Mouse (Mus musculus): ENCODE measurements around the gene Tmem163.

The Tmem163 gene

GRCm38 (mm10) chr1:127651564-127651963 is 27.8 kb downstream of the Tmem163 start:
- no peak for DNase-seq (ENCODE audit: low spot score)

- no peak for DNase-seq (ENCODE audit: low spot score)
These were observed 36.2 kb downstream of the Tmem163 start for GRCm38 (mm10) chr1:127642976-127643769.

- no peak for DNase-seq (ENCODE audit: low spot score)
These were observed 41.4 kb downstream of the Tmem163 start for GRCm38 (mm10) chr1:127637917-127638316.

- no peak for DNase-seq (ENCODE audit: low spot score)
These were observed 52.2 kb downstream of the Tmem163 start for GRCm38 (mm10) chr1:127627151-127627550.

- no peak for DNase-seq (ENCODE audit: low spot score)
These were observed 53.6 kb downstream of the Tmem163 start for GRCm38 (mm10) chr1:127625577-127626362.

- DNase-seq (ENCODE audit: low spot score) = no peak
These were observed 57.0 kb downstream of the Tmem163 start for GRCm38 (mm10) chr1:127622349-127622748.

- no peak for DNase-seq (ENCODE audit: low spot score)
These were observed 60.3 kb downstream of the Tmem163 start for GRCm38 (mm10) chr1:127619036-127619435.

GRCm38 (mm10) chr1:127610378-127610777 is 69.0 kb downstream of the Tmem163 start:
- DNase-seq (ENCODE audit: low spot score) = no peak

- no peak for DNase-seq (ENCODE audit: low spot score)
These were observed 69.5 kb downstream of the Tmem163 start for GRCm38 (mm10) chr1:127609814-127610213.

GRCm38 (mm10) chr1:127608326-127608725 is 71.0 kb downstream of the Tmem163 start:
- no peak for DNase-seq (ENCODE audit: low spot score)

GRCm38 (mm10) chr1:127603697-127604631 is 75.4 kb downstream of the Tmem163 start:
- DNase-seq (ENCODE audit: low spot score) = no peak

GRCm38 (mm10) chr1:127596143-127596542 is 83.2 kb downstream of the Tmem163 start:
- no peak for DNase-seq (ENCODE audit: low spot score)

GRCm38 (mm10) chr1:127595735-127596134 is 83.6 kb downstream of the Tmem163 start:
- DNase-seq (ENCODE audit: low spot score) = no peak

- DNase-seq (ENCODE audit: low spot score) = no peak
These were observed 89.8 kb downstream of the Tmem163 start for GRCm38 (mm10) chr1:127589542-127589941.

- no peak for DNase-seq (ENCODE audit: low spot score)
These were observed 92.3 kb downstream of the Tmem163 start for GRCm38 (mm10) chr1:127587071-127587470.

- no peak for DNase-seq (ENCODE audit: low spot score)
These were observed 93.2 kb downstream of the Tmem163 start for GRCm38 (mm10) chr1:127586156-127586555.

- DNase-seq (ENCODE audit: low spot score) = no peak
These were observed 101.4 kb downstream of the Tmem163 start for GRCm38 (mm10) chr1:127577981-127578380.

GRCm38 (mm10) chr1:127577083-127577482 is 102.3 kb downstream of the Tmem163 start:
- DNase-seq (ENCODE audit: low spot score) = no peak

GRCm38 (mm10) chr1:127576563-127576962 is 102.8 kb downstream of the Tmem163 start:
- no peak for DNase-seq (ENCODE audit: low spot score)

- no peak for DNase-seq (ENCODE audit: low spot score)
These were observed 103.2 kb downstream of the Tmem163 start for GRCm38 (mm10) chr1:127576143-127576542.

- DNase-seq (ENCODE audit: low spot score) = no peak
These were observed 103.7 kb downstream of the Tmem163 start for GRCm38 (mm10) chr1:127575692-127576091.

- no peak for DNase-seq (ENCODE audit: low spot score)
These were observed 106.2 kb downstream of the Tmem163 start for GRCm38 (mm10) chr1:127573186-127573585.

Measured in urinary bladder, postnatal 10 days (tissue).